Mouse (Mus musculus): Measurements from ENCODE around the gene Vmn1r166.
"Not testable (repeated sequence)": the region's sequence is repeated elsewhere in the genome, so short reads cannot be mapped to it uniquely, and the experiment has no call there.

The Vmn1r166 gene

DNA sequence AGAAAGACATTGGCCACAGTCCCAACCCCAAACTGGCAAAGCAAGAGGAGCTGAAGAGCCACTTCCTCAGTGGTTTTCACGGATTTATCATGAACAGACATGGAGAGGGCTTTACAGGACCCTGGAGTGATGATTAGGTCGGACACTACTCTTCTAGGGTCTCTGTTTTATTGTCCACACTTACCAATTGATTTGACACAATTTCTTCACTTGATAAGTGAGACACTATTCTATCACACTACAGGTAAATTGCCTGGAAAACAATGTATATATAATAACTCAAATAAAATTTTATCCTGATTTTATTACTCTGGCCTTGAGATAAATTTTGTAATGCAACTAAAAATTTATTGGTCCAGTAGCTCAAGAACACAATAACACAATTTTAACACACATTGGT, at the start of gene Vmn1r166:
Gene Vmn1r166 (minus strand): TSS at position 101 of the 400 bp plus-strand sequence.
- not testable (repeated sequence) for DNase-seq (ENCODE audit: low spot score)

DNA sequence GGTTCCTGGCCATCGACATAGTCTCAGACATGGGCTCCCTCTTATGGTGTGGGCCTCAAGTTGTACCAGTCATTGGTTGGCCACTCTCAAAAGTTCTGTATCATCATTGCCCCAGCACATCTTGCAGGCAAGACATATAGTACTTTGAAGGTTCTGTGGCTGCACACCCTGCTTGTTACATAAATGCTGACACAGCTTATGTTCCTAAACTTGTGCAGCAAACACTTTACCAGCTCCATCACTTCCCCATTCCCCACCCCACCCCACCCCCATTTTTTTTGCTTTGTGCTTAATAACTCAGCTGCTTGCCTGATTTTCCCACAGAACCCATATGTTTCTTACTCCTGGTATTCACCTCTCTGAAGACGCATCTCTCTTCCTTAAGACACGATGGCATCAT, 49.4 kb upstream of the Vmn1r166 start, which contains the start of gene Nlrp4e:
Gene Nlrp4e (plus strand): TSS at position 301 of the 400 bp plus-strand sequence.
- not testable (repeated sequence) for DNase-seq (ENCODE audit: low spot score)

DNA sequence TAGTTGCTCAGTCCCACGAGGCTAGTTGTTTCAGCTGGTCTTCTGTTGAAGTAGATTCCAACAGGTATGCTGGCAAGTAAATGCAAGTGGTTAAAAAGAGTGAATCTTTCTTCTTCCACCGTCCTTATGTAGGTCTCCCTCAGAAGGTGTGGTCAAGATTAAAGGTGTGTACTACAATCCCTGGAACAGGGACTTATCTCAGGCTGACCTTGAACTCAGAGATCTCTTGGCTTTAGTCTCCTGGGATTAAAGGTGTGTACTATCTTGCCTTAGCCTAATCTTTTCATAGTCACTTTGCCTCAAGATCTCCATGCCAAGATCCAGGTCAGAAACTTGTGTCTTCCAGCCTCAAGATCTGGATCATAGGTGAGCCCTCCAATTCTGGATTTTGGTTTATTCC, 27.3 kb upstream of the Vmn1r166 start, which contains the start of gene Gm6902:
Gene Gm6902 (minus strand): TSS at position 101 of the 400 bp plus-strand sequence.
- DNase-seq (ENCODE audit: low spot score): not testable (repeated sequence)

DNA sequence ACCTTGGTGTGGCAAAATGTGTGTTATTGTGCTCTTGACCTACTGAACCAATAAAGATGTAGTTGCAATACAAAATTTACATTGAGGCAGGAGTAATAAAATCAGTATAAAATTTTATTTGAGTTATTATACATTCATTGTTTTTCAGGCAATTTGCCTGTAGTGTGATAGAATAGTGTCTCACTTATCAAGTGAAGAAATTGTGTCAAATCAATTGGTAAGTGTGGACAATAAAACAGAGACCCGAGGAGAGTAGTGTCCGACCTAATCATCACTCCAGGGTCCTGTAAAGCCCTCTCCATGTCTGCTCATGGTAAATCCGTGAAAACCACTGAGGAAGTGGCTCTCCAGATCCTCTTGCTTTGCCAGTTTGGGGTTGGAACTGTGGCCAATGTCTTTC, 34.5 kb downstream of the Vmn1r166 start, which contains the start of gene Vmn1r165:
Gene Vmn1r165 (plus strand): TSS at position 301 of the 400 bp plus-strand sequence.
- DNase-seq (ENCODE audit: low spot score): not testable (repeated sequence)
